In genomic region chr13:23732156-23732804, GRCm38 (mm10) we compare ENCODE assay signal across 8 mouse cellular contexts. TPM values are rescaled to one million over a fixed set of nuclear protein-coding genes. Genes with fewer than 3 reads are reported as not detected.
DNase-seq lines count a peak whose midpoint lies in the region; ATAC-seq and TF ChIP-seq lines count a peak whose summit lies in the region.

No protein-coding gene starts in this region.

- H3K9me3 ChIP-seq in limb, embryonic 14.5 days (ENCODE audit: control insufficient read depth, low read length), result no peaks in the 10 kb centered on the region

- WGBS in liver, adult 2 months, result 15% methylated on average over 8 of the region's 8 CpGs
- WGBS in limb, embryonic 14.5 days, result 26% methylated on average over 8 of the region's 8 CpGs

- H3K27me3 ChIP-seq in liver, adult 2 months (ENCODE audit: control insufficient read depth, insufficient read depth, low read length), result no peaks in the 10 kb centered on the region
- H3K27me3 ChIP-seq in limb, embryonic 14.5 days (ENCODE audit: control insufficient read depth, insufficient read depth, low read length), result no peaks in the 10 kb centered on the region

- peak overlapping the region; percentile 22 for H3K9ac ChIP-seq in liver, adult 2 months (ENCODE audit: low read depth, low read length)
- H3K9ac ChIP-seq in limb, embryonic 14.5 days (ENCODE audit: low read depth, low read length, severe bottlenecking), result no peak overlapping the region

- no peaks in the 10 kb centered on the region for H3K79me2 ChIP-seq in liver, adult 2 months (ENCODE audit: control insufficient read depth, insufficient read depth, low read length)

- no peak overlapping the region for H3K4me2 ChIP-seq in limb, embryonic 14.5 days (replicated peaks; ENCODE audit: low read depth, low read length, severe bottlenecking)

- peak overlapping the region; percentile 41 for H3K27ac ChIP-seq in liver, adult 2 months (replicated peaks; ENCODE audit: insufficient read depth, low read depth, low read length)
- no peak overlapping the region for H3K27ac ChIP-seq in limb, embryonic 14.5 days (replicated peaks; ENCODE audit: low read depth, low read length)

- TF ChIP-seq CTCF in liver, adult 2 months (IDR thresholded peaks at IDR 0.05; ENCODE audit: low read depth, low read length), result peak; percentile 57

- peak; percentile 50; the same call in 1 of the 2 replicates for ATAC-seq in limb, embryonic 14.5 days (ENCODE audit: low FRiP score, low read depth)

- no peak for TF ChIP-seq POLR2A in liver, adult 2 months (IDR thresholded peaks at IDR 0.05; ENCODE audit: extremely low read depth, insufficient read depth, low read length)
- TF ChIP-seq POLR2A in limb, embryonic 14.5 days (IDR thresholded peaks at IDR 0.05; ENCODE audit: borderline replicate concordance, extremely low read depth, insufficient read depth, insufficient read length), result no peak

- H3K36me3 ChIP-seq in liver, adult 2 months (ENCODE audit: control insufficient read depth, insufficient read depth, low read length), result no peaks in the 10 kb centered on the region
- H3K36me3 ChIP-seq in limb, embryonic 14.5 days (ENCODE audit: control insufficient read depth, insufficient read depth, low read length), result no peaks in the 10 kb centered on the region

- DNase-seq in embryo, embryonic 10 days (ENCODE audit: low spot score), result peak; percentile 73
- DNase-seq in embryo, embryonic 9.5 days (ENCODE audit: extremely low spot score), result no peak
- peak; percentile 75 for DNase-seq in liver, adult 2 months (ENCODE audit: extremely low read depth, low read depth, low spot score)
- no peak for DNase-seq in liver
- peak; percentile 40 for DNase-seq in T-cell, adult 2 months (ENCODE audit: low spot score)
- DNase-seq in limb, embryonic 14.5 days (ENCODE audit: low spot score), result peak; percentile 74
- no peak for DNase-seq in urinary bladder, postnatal 25 days (ENCODE audit: low spot score)
- DNase-seq in frontal cortex, postnatal 14 days (ENCODE audit: low spot score in 2 of 2), result no peak

- H3K4me1 ChIP-seq in liver, adult 2 months (ENCODE audit: control insufficient read depth, insufficient read depth, low read length), result peaks cover 22% of the 10 kb centered on the region
- no peaks in the 10 kb centered on the region for H3K4me1 ChIP-seq in limb, embryonic 14.5 days (ENCODE audit: control insufficient read depth, insufficient read depth, low read length)

- no peak overlapping the region for H3K4me3 ChIP-seq in liver, adult 2 months (ENCODE audit: insufficient read depth, low read depth, low read length)
- H3K4me3 ChIP-seq in limb, embryonic 14.5 days (replicated peaks; ENCODE audit: low read length), result no peak overlapping the region

RNA-seq across cellular contexts. Expression of gene Hist1h1c, which starts 6.3 kb away (rescaled TPM):
- 43.6 and 68.1 TPM in 2 replicates for total RNA-seq in liver, adult 2 months (2014; rRNA removed)
- polyA plus RNA-seq in liver, adult 2 months (2012; rRNA removed), result 20.9 and 31.6 TPM in 2 replicates
- 23.7 and 28.5 TPM in 2 replicates for polyA plus RNA-seq in limb, embryonic 14.5 days (2012; rRNA removed)
- 24.7 and 27.5 TPM in 2 replicates for polyA plus RNA-seq in limb, embryonic 14.5 days (2014; fragmentation: Nextera tagmentation; extraction: Ambion mirVana)

RNA-seq across cellular contexts. Expression of gene Hist1h3c, which starts 13.1 kb away (rescaled TPM):
- total RNA-seq in liver, adult 2 months (2014; rRNA removed), result 8.0 and 24.1 TPM in 2 replicates
- polyA plus RNA-seq in liver, adult 2 months (2012; rRNA removed), result 0.20 and 0.27 TPM in 2 replicates
- polyA plus RNA-seq in limb, embryonic 14.5 days (2012; rRNA removed), result 41.4 and 92.0 TPM in 2 replicates
- 8.1 and 12.0 TPM in 2 replicates for polyA plus RNA-seq in limb, embryonic 14.5 days (2014; fragmentation: Nextera tagmentation; extraction: Ambion mirVana)

RNA-seq across cellular contexts. Expression of gene Hist1h2bb, which starts 14.3 kb away (rescaled TPM):
- 41.9 and 75.6 TPM in 2 replicates for total RNA-seq in liver, adult 2 months (2014; rRNA removed)
- 0.41 and 0.55 TPM in 2 replicates for polyA plus RNA-seq in liver, adult 2 months (2012; rRNA removed)
- polyA plus RNA-seq in limb, embryonic 14.5 days (2012; rRNA removed), result 13.5 and 15.9 TPM in 2 replicates
- 1.2 and 1.4 TPM in 2 replicates for polyA plus RNA-seq in limb, embryonic 14.5 days (2014; fragmentation: Nextera tagmentation; extraction: Ambion mirVana)

RNA-seq across cellular contexts. Expression of gene Hist1h2ab, which starts 18.6 kb away (rescaled TPM):
- total RNA-seq in liver, adult 2 months (2014; rRNA removed), result 19.4 and 55.8 TPM in 2 replicates
- polyA plus RNA-seq in liver, adult 2 months (2012; rRNA removed), result 0.45 and 1.0 TPM in 2 replicates
- 37.1 and 40.4 TPM in 2 replicates for polyA plus RNA-seq in limb, embryonic 14.5 days (2012; rRNA removed)
- polyA plus RNA-seq in limb, embryonic 14.5 days (2014; fragmentation: Nextera tagmentation; extraction: Ambion mirVana), result 39.0 and 40.1 TPM in 2 replicates

RNA-seq across cellular contexts. Expression of gene Hist1h3b, which starts 19.8 kb away (rescaled TPM):
- 15.2 and 31.1 TPM in 2 replicates for total RNA-seq in liver, adult 2 months (2014; rRNA removed)
- polyA plus RNA-seq in liver, adult 2 months (2012; rRNA removed), result 0.23 and 0.58 TPM in 2 replicates
- 52.4 and 65.5 TPM in 2 replicates for polyA plus RNA-seq in limb, embryonic 14.5 days (2012; rRNA removed)
- polyA plus RNA-seq in limb, embryonic 14.5 days (2014; fragmentation: Nextera tagmentation; extraction: Ambion mirVana), result 6.5 and 12.4 TPM in 2 replicates

Comparison
In these comparisons a context has a peak if more than half of its experiments do, and no peak if none do; other contexts are left out.
1. DNase-seq: peak in embryo, embryonic 10 days (single experiment), liver, adult 2 months (single experiment), T-cell, adult 2 months (single experiment) and limb, embryonic 14.5 days (single experiment); none in embryo, embryonic 9.5 days (single experiment), liver (single experiment), urinary bladder, postnatal 25 days (single experiment) and frontal cortex, postnatal 14 days (0 of 2).